Comparison of ENCODE assay signal across 25 mouse cellular contexts in genomic region chr15:26228646-26229045, GRCm38 (mm10).
DNase-seq lines count a peak whose midpoint lies in the region; ATAC-seq and TF ChIP-seq lines count a peak whose summit lies in the region.
"Had no signal": no experiment of that assay in that cellular context is flagged by ENCODE, and none has a peak within 500 bp of the region (broad histone marks: within the 10 kb centered on the region; RNA-seq: fewer than 3 reads in every experiment).

No protein-coding gene starts in this region.

- no peak overlapping the region for H3ac ChIP-seq in myocyte (ENCODE audit: control insufficient read depth, insufficient read length)

- H3K9ac ChIP-seq in forebrain, embryonic 12.5 days: no peak overlapping the region
- H3K9ac ChIP-seq: forebrain, postnatal 0 days; heart, embryonic 13.5 days; hindbrain, embryonic 14.5 days had no signal

- H3K9me3 ChIP-seq in forebrain, embryonic 12.5 days: no peaks in the 10 kb centered on the region
- H3K9me3 ChIP-seq: forebrain, embryonic 10.5 days; heart, embryonic 10.5 days; heart, embryonic 13.5 days had no signal

- H3K4me1 ChIP-seq in forebrain, embryonic 12.5 days: no peaks in the 10 kb centered on the region
- H3K4me1 ChIP-seq: forebrain, embryonic 10.5 days; heart, embryonic 13.5 days had no signal

- no peaks in the 10 kb centered on the region for H3K79me2 ChIP-seq in myocyte (ENCODE audit: control insufficient read depth, insufficient read depth)

- peak overlapping the region; percentile 44 for H3K4me2 ChIP-seq in myocyte (ENCODE audit: low read depth)
- no peak overlapping the region for H3K4me2 ChIP-seq in forebrain, embryonic 12.5 days
- H3K4me2 ChIP-seq: heart, embryonic 13.5 days; hindbrain, embryonic 14.5 days had no signal

- DNase-seq in frontal cortex, postnatal 10 days (ENCODE audit: low spot score in 2 of 2): no peak
- peak; percentile 7 to 41 for DNase-seq in layer of hippocampus, adult 18-20 months (ENCODE audit: low spot score in 2 of 2)
- no peak for DNase-seq in layer of hippocampus, adult 9-10 months (ENCODE audit: low spot score)
- DNase-seq in brain, adult 2 months (ENCODE audit: low read depth, low spot score): peak; percentile 37
- no peak for DNase-seq in urinary bladder, postnatal 4 days (ENCODE audit: low spot score in 2 of 2)
- DNase-seq: adrenal gland, adult 8-10 months; adrenal gland, postnatal 25 days; cerebellum, adult 18-20 months; cerebellum, adult 9-10 months; cerebellum, postnatal 14 days; forebrain, postnatal 0 days; gastrocnemius, postnatal 25 days; heart, adult 2 months; heart, postnatal 14 days; heart, postnatal 4 days had no signal

- TF ChIP-seq POLR2A in myocyte (IDR thresholded peaks at IDR 0.05; ENCODE audit: insufficient read length, low read depth): no peak

- H3K27ac ChIP-seq in forebrain, embryonic 12.5 days: no peak overlapping the region
- H3K27ac ChIP-seq: forebrain, embryonic 10.5 days; heart, adult 2 months; heart, embryonic 10.5 days; heart, embryonic 13.5 days; hindbrain, embryonic 14.5 days; hindbrain, postnatal 0 days had no signal

- H3K27me3 ChIP-seq in myocyte (ENCODE audit: control insufficient read depth, insufficient read depth, insufficient read length): no peaks in the 10 kb centered on the region
- H3K27me3 ChIP-seq in forebrain, embryonic 12.5 days: no peaks in the 10 kb centered on the region
- H3K27me3 ChIP-seq: heart, embryonic 13.5 days had no signal

- no peaks in the 10 kb centered on the region for H3K36me3 ChIP-seq in myocyte (ENCODE audit: control insufficient read depth, insufficient read depth)
- H3K36me3 ChIP-seq in forebrain, embryonic 12.5 days (replicated peaks): no peaks in the 10 kb centered on the region
- H3K36me3 ChIP-seq: forebrain, embryonic 10.5 days; heart, embryonic 10.5 days; heart, embryonic 13.5 days had no signal

- peak overlapping the region; percentile 3 for H3K4me3 ChIP-seq in myocyte
- H3K4me3 ChIP-seq in forebrain, embryonic 12.5 days (replicated peaks): no peak overlapping the region
- H3K4me3 ChIP-seq: forebrain, embryonic 10.5 days; heart, adult 2 months; heart, embryonic 10.5 days; heart, embryonic 13.5 days had no signal

- WGBS in forebrain, embryonic 12.5 days: 85% methylated on average over 4 of the region's 4 CpGs

- peak; percentile 31; the same call in 1 of the 2 replicates for ATAC-seq in frontal cortex, adult (ENCODE audit: low TSS enrichment)
- ATAC-seq in forebrain, embryonic 12.5 days (ENCODE audit: low FRiP score): no peak
- ATAC-seq: activated CD4-positive, CD25-positive, alpha-beta regulatory T cell, adult 4 months; forebrain, embryonic 14.5 days; forebrain, postnatal 0 days; hindbrain, postnatal 0 days had no signal

TF ChIP-seq in myocyte, 11 proteins besides CTCF, POLR2A, EP300 and RAD21:
- no peak for TF ChIP-seq USF1 (IDR thresholded peaks at IDR 0.05; ENCODE audit: low read depth)
- no peak for TF ChIP-seq POLR2AphosphoS2 (IDR thresholded peaks at IDR 0.05; ENCODE audit: insufficient read length, low read depth)
- TF ChIP-seq SRF (IDR thresholded peaks at IDR 0.05; ENCODE audit: control insufficient read depth, insufficient read length, low read depth): no peak
- no peak for TF ChIP-seq TCF3 (IDR thresholded peaks at IDR 0.05; ENCODE audit: insufficient read length, low read depth)
- TF ChIP-seq E2F4 (IDR thresholded peaks at IDR 0.05; ENCODE audit: insufficient read depth): no peak
- no peak for TF ChIP-seq REST (IDR thresholded peaks at IDR 0.05; ENCODE audit: insufficient read depth, insufficient read length)
- no peak for TF ChIP-seq MAX (IDR thresholded peaks at IDR 0.05; ENCODE audit: low read depth)
- peak; percentile 71 for TF ChIP-seq TCF12 (IDR thresholded peaks at IDR 0.05; ENCODE audit: insufficient read depth, poor library complexity, severe bottlenecking)
- peak; percentile 75 to 90 (median 89) for TF ChIP-seq MYOD1 (IDR thresholded peaks at IDR 0.05; ENCODE audit: control insufficient read depth in 1 of 3, insufficient read length in 2 of 3, low read depth in 2 of 3)
- TF ChIP-seq MYOG (IDR thresholded peaks at IDR 0.05; ENCODE audit: control insufficient read depth in 1 of 3, insufficient read depth in 1 of 3, insufficient read length in 2 of 3, low read depth in 2 of 3): peak in 2 of 3 experiments; percentile 69 to 74
- TF ChIP-seq CEBPB (IDR thresholded peaks at IDR 0.05; ENCODE audit: insufficient read depth, poor library complexity, severe bottlenecking): no peak

Comparison
In these comparisons a context has a peak if more than half of its experiments do, and no peak if none do; other contexts are left out.
1. DNase-seq: peak in layer of hippocampus, adult 18-20 months (2 of 2) and brain, adult 2 months (single experiment); none in frontal cortex, postnatal 10 days (0 of 2), layer of hippocampus, adult 9-10 months (single experiment) and urinary bladder, postnatal 4 days (0 of 2).